Mouse (Mus musculus) spleen, postnatal 36 days (tissue): ENCODE data around the gene Dbil5.
A peak's percentile ranks its signal among the peaks of the same experiment; 100 is the strongest.
"Not testable (repeated sequence)": the region's sequence is repeated elsewhere in the genome, so short reads cannot be mapped to it uniquely, and the experiment has no call there.

Experiments
- DNase-seq, 2 experiments: peaks; one replicate each; pipeline ENCODE4 v3.0.0; 2022; ENCODE audit warnings: low spot score in 2 of 2, mixed read lengths in 1 of 2

The Dbil5 gene

GRCm38 (mm10) chr11:76217390-76217800 lies at the start of gene Dbil5, which contains the start of gene Gemin4:
Gene Dbil5, plus strand, starts transcription at chr11:76217608.
Gene Gemin4, minus strand, starts transcription at chr11:76217664.
- DNase-seq: peak; percentile 97

GRCm38 (mm10) chr11:76168976-76169375 lies 48.4 kb upstream of the Dbil5 start:
- no peak for DNase-seq

GRCm38 (mm10) chr11:76170207-76170606 lies 47.2 kb upstream of the Dbil5 start:
- DNase-seq: no peak

GRCm38 (mm10) chr11:76178726-76179494 lies 38.5 kb upstream of the Dbil5 start:
- peak in 1 of 2 experiments; percentile 7 for DNase-seq

- DNase-seq: peak; percentile 81 to 83
These were observed 37.8 kb upstream of the Dbil5 start, which contains the start of the genes Vps53 and Fam57a for GRCm38 (mm10) chr11:76179495-76180145. Gene Vps53, minus strand, starts transcription at chr11:76179647. Gene Fam57a, plus strand, starts transcription at chr11:76179671.

- DNase-seq: no peak
These were observed 37.3 kb upstream of the Dbil5 start for GRCm38 (mm10) chr11:76180146-76180540.

GRCm38 (mm10) chr11:76183745-76184144 lies 33.7 kb upstream of the Dbil5 start:
- no peak for DNase-seq

- DNase-seq: no peak
These were observed 30.5 kb upstream of the Dbil5 start for GRCm38 (mm10) chr11:76186908-76187307.

GRCm38 (mm10) chr11:76196275-76196976 lies 21.0 kb upstream of the Dbil5 start:
- no peak for DNase-seq

- DNase-seq: no peak
These were observed 20.4 kb upstream of the Dbil5 start for GRCm38 (mm10) chr11:76196977-76197469.

- peak; percentile 69 to 73 for DNase-seq
These were observed 15.4 kb upstream of the Dbil5 start for GRCm38 (mm10) chr11:76201761-76202674.

- no peak for DNase-seq
These were observed 10.6 kb upstream of the Dbil5 start for GRCm38 (mm10) chr11:76206793-76207192.

- no peak for DNase-seq
These were observed 7.0 kb upstream of the Dbil5 start for GRCm38 (mm10) chr11:76210228-76210985.

- DNase-seq: not testable (repeated sequence)
These were observed 5.8 kb upstream of the Dbil5 start for GRCm38 (mm10) chr11:76211595-76211994.

GRCm38 (mm10) chr11:76213841-76214240 lies 3.6 kb upstream of the Dbil5 start:
- DNase-seq: no peak

GRCm38 (mm10) chr11:76215011-76215410 lies 2.4 kb upstream of the Dbil5 start:
- no peak for DNase-seq

GRCm38 (mm10) chr11:76216049-76216540 lies 1.3 kb upstream of the Dbil5 start:
- DNase-seq: no peak

GRCm38 (mm10) chr11:76216681-76217389 lies 573 bp upstream of the Dbil5 start:
- no peak for DNase-seq

- DNase-seq: no peak
These were observed 7.2 kb downstream of the Dbil5 start for GRCm38 (mm10) chr11:76224631-76225030.
